Mouse (Mus musculus) left cerebral cortex, adult 2 months (tissue): ENCODE data around the gene Tiam1. TPM values are rescaled to one million over a fixed set of nuclear protein-coding genes. Genes with fewer than 3 reads are reported as not detected.
A peak's percentile ranks its signal among the peaks of the same experiment; 100 is the strongest.

Experiments
- DNase-seq, 2 experiments: peaks; one replicate each; pipeline ENCODE4 v3.0.0; 2021 to 2022; ENCODE audit warnings: low spot score in 2 of 2, mixed read lengths in 1 of 2; ENCODE audit errors: extremely low spot score in 1 of 2
- H3K27ac ChIP-seq: fragments of 200-600 bp; 2 replicates; pipeline ENCODE4 v1.8.1; 2022
- H3K4me3 ChIP-seq: fragments of 200-600 bp; 2 replicates; pipeline ENCODE4 v1.8.1; 2022
- CTCF ChIP-seq: fragments of 200-600 bp; IDR thresholded peaks from 2 replicates; pipeline ENCODE4 v1.8.1; 2022; ENCODE audit warnings: antibody characterized with exemption, mild to moderate bottlenecking, moderate library complexity
- intact Hi-C: fragments of 180-260 bp; cut with DNase I; formaldehyde crosslinking; loops from one replicate; pipeline ENCODE4 v1.15.1; 2025
- total RNA-seq, 2 experiments: library from RNA; stranded (reverse); gene quantifications; 2 replicates each; pipeline ENCODE4 v1.2.3; 2021

Tiam1 gene
- total RNA-seq, 2 experiments from 2014 or later = 107 to 120 TPM

DNA sequence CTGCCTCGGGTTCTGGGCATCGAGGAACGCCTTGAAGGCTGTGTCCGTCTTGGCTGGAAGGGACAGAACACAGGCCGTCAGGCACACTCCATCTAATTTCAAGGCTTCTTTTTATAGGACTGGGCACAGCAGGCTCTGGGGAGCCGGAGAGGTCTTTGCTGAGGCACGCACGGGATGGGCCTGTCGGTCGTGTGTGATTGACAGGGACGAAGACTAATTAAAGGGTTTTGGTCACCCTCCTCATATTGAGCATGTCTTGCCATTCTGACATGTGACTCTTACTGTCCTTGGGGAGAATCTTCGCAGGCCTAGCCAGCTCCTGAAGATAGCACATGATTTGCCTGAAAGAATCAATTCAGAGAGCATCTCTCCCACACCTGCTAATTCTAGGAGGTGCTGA lies 338.4 kb downstream of the Tiam1 start:
- intact Hi-C loops = no loop called here
- no peak overlapping the region; the same call in 1 of the 2 replicates for H3K27ac ChIP-seq
- TF ChIP-seq CTCF = no peak

GRCm38 (mm10) chr16:89801493-89801892 lies 342.1 kb downstream of the Tiam1 start:
- Histone ChIP-seq H3K4me3 (no peak overlapping the region), H3K27ac (no peak overlapping the region)
- no peak for TF ChIP-seq CTCF
- intact Hi-C loops = no loop called here
- no peak for DNase-seq

More for the DNA sequence above, 338.4 kb downstream of the Tiam1 start:
- no peak overlapping the region for H3K4me3 ChIP-seq
- no peak for DNase-seq

GRCm38 (mm10) chr16:89799772-89800171 lies 343.8 kb downstream of the Tiam1 start:
- TF ChIP-seq CTCF = no peak; the same call in none of the 2 replicates

DNA sequence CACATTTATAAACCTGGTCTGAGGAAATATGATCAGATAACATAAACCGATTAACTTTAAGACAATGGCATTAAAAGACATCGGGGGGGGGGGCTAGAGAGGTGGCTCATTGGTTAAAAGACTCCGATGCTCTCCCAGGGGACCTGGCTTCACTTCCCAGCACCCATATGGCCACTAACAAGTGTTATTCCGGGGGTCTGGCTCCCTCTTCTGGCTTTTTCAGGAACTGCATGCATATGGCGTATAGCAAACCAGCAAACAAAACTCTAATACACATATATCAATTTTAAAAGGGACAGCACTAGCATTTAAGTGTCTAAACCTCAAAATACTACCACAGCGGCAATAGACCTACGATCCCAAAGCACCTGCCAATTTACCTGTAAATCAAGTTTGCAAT lies 347.0 kb downstream of the Tiam1 start:
- DNase-seq = no peak
- H3K4me3 ChIP-seq = no peak overlapping the region
- no peak overlapping the region for H3K27ac ChIP-seq
- peak; percentile 49 for TF ChIP-seq CTCF
- intact Hi-C loops = no loop called here

More at GRCm38 (mm10) chr16:89799772-89800171, 343.8 kb downstream of the Tiam1 start:
- no peak for DNase-seq
- no peak overlapping the region for H3K4me3 ChIP-seq
- intact Hi-C loops = no loop called here
- H3K27ac ChIP-seq = no peak overlapping the region; the same call in 1 of the 2 replicates

- H3K27ac ChIP-seq = peak overlapping the region; percentile 71
- TF ChIP-seq CTCF = no peak
- H3K4me3 ChIP-seq = no peak overlapping the region
- intact Hi-C loops = loop anchor here (5.0 kb wide), 1 partner anchor 32 kb away; no protein-coding TSS in a partner anchor
- no peak for DNase-seq
These were observed 353.7 kb downstream of the Tiam1 start for GRCm38 (mm10) chr16:89789792-89790434.

DNA sequence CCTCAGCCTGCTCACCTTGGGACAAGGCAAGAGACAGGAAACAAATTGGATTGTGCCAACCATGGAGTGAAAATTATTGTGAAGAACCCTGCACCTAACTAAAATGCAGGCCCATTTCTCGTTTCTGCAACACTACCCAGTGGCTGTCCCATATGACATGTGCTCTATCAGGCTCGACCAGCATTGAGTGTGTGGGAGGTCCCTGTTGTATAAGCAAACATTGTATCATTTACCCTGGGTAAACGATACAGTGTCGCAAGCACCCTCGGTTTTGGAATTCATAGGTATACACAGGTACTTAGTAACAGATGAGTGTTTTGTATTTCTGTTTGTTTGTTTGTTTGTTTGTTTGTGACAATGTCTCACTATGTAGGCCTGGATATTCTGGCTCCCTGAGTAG lies 357.8 kb downstream of the Tiam1 start:
- no peak for DNase-seq
- no peak overlapping the region for H3K27ac ChIP-seq
- TF ChIP-seq CTCF = no peak
- intact Hi-C loops = loop anchor here (5.0 kb wide), 1 partner anchor 37 kb away; no protein-coding TSS in a partner anchor
- no peak overlapping the region for H3K4me3 ChIP-seq

DNA sequence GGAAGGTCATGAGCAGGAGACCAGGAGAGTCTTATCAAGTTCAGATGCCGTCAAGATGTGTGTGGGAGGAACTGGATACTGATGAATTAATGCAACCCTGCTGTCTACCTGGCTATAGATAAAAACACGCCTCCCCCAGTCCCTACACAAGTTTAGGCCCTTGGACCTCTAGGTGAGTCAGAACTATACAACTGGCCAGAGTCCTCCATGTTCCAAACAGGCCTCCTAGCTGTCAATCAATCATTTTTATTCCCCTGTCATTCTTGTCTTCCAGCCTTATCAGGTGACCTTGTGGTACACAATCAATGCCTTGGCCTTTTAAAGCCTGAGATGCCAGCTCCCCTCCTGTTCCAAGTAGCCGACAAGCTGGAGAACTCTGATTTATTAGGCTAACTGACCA lies 363.9 kb downstream of the Tiam1 start:
- no peak for DNase-seq
- no peak for TF ChIP-seq CTCF
- intact Hi-C loops = loop anchor here (5.0 kb wide), 1 partner anchor 38 kb away; no protein-coding TSS in a partner anchor
- H3K27ac ChIP-seq = no peak overlapping the region
- H3K4me3 ChIP-seq = no peak overlapping the region

- no peak for TF ChIP-seq CTCF
- no peak overlapping the region for H3K4me3 ChIP-seq
- peak in 1 of 2 experiments; percentile 57 for DNase-seq
- H3K27ac ChIP-seq = no peak overlapping the region
- intact Hi-C loops = loop anchor here (5.0 kb wide), 1 partner anchor 40 kb away; no protein-coding TSS in a partner anchor
These were observed 366.1 kb downstream of the Tiam1 start for GRCm38 (mm10) chr16:89777450-89777849.

DNA sequence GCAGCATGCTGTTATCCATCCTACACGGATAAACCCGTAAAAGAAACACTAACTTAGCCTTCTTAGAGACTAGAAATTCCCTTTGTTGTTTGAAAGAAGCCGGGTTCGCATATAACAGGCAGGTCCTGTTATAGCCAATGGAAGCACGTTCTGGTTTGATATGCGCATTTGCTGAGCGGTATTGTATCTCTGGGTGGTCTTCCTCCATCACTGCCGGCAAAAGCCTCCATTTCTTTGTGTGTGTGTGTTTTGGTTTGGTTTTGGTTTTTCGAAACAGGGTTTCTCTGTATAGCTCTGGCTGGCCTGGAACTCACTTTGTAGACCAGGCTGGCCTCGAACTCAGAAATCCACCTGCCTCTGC lies 369.0 kb downstream of the Tiam1 start:
- Histone ChIP-seq H3K4me3 (no peak overlapping the region; the same call in 1 of the 2 replicates), H3K27ac (no peak overlapping the region)
- no peak for DNase-seq
- TF ChIP-seq CTCF = no peak
- intact Hi-C loops = loop anchor here (1.0 to 5.0 kb wide), 4 partner anchors 57 to 412 kb away; no protein-coding TSS in a partner anchor

GRCm38 (mm10) chr16:89773657-89774552 lies 369.7 kb downstream of the Tiam1 start:
- intact Hi-C loops = loop anchor here (1.0 to 5.0 kb wide), 4 partner anchors 57 to 412 kb away; no protein-coding TSS in a partner anchor
- peak; percentile 82 for TF ChIP-seq CTCF
- peak overlapping the region; percentile 20; the same call in 1 of the 2 replicates for H3K27ac ChIP-seq

GRCm38 (mm10) chr16:89765919-89766318 lies 377.6 kb downstream of the Tiam1 start:
- no peak overlapping the region for H3K27ac ChIP-seq
- no peak overlapping the region for H3K4me3 ChIP-seq
- intact Hi-C loops = loop anchor here (2.0 to 10.0 kb wide), 5 partner anchors 1393 to 1999 kb away; no protein-coding TSS in a partner anchor
- TF ChIP-seq CTCF = no peak
- DNase-seq = no peak

More at GRCm38 (mm10) chr16:89773657-89774552, 369.7 kb downstream of the Tiam1 start:
- DNase-seq = peak; percentile 88 to 94
- H3K4me3 ChIP-seq = peak overlapping the region; percentile 44
